ENCODE assay signal across 19 mouse cellular contexts in genomic region chr7:68074748-68075147, GRCm38 (mm10).
DNase-seq lines count a peak whose midpoint lies in the region; ATAC-seq and TF ChIP-seq lines count a peak whose summit lies in the region.
"Had no signal": no experiment of that assay in that cellular context is flagged by ENCODE, and none has a peak within 500 bp of the region (broad histone marks: within the 10 kb centered on the region; RNA-seq: fewer than 3 reads in every experiment).

No protein-coding gene starts in this region.

- no peaks in the 10 kb centered on the region for H3K27me3 ChIP-seq in heart, embryonic 11.5 days (ENCODE audit: control insufficient read depth, insufficient read depth, low read length)
- no peaks in the 10 kb centered on the region for H3K27me3 ChIP-seq in heart, embryonic 16.5 days (ENCODE audit: control insufficient read depth, insufficient read depth, low read length)
- H3K27me3 ChIP-seq in kidney, postnatal 0 days (ENCODE audit: insufficient read depth, low read length): no peaks in the 10 kb centered on the region
- no peaks in the 10 kb centered on the region for H3K27me3 ChIP-seq in lung, postnatal 0 days (replicated peaks; ENCODE audit: insufficient read depth, low read length)
- H3K27me3 ChIP-seq: embryonic facial prominence, embryonic 15.5 days; intestine, embryonic 15.5 days had no signal

- H3K9ac ChIP-seq in heart, embryonic 11.5 days (ENCODE audit: low read depth, low read length): no peak overlapping the region; the same call in 1 of the 2 replicates
- H3K9ac ChIP-seq in heart, embryonic 16.5 days (ENCODE audit: low read length): no peak overlapping the region
- H3K9ac ChIP-seq in kidney, postnatal 0 days (ENCODE audit: low read depth, low read length): no peak overlapping the region
- H3K9ac ChIP-seq in lung, postnatal 0 days (replicated peaks; ENCODE audit: low read depth): no peak overlapping the region
- H3K9ac ChIP-seq: embryonic facial prominence, embryonic 15.5 days; hindbrain, embryonic 14.5 days; intestine, embryonic 15.5 days had no signal

- no peaks in the 10 kb centered on the region for H3K36me3 ChIP-seq in heart, embryonic 11.5 days (ENCODE audit: control insufficient read depth, insufficient read depth, low read length)
- no peaks in the 10 kb centered on the region for H3K36me3 ChIP-seq in heart, embryonic 16.5 days (ENCODE audit: control insufficient read depth, insufficient read depth)
- H3K36me3 ChIP-seq in kidney, postnatal 0 days (ENCODE audit: insufficient read depth, low read length): no peaks in the 10 kb centered on the region
- H3K36me3 ChIP-seq in lung, postnatal 0 days (ENCODE audit: insufficient read depth, low read length): no peaks in the 10 kb centered on the region; the same call in 1 of the 2 replicates
- H3K36me3 ChIP-seq: embryonic facial prominence, embryonic 15.5 days; forebrain, embryonic 10.5 days; intestine, embryonic 15.5 days had no signal

- TF ChIP-seq CTCF in kidney, postnatal 0 days (IDR thresholded peaks at IDR 0.05; ENCODE audit: low read depth): no peak
- TF ChIP-seq CTCF in lung, postnatal 0 days (IDR thresholded peaks at IDR 0.05): no peak

- no peak for ATAC-seq in heart, embryonic 11.5 days (replicated peaks; ENCODE audit: insufficient number of reproducible peaks, low FRiP score, low TSS enrichment)
- ATAC-seq in heart, embryonic 16.5 days (replicated peaks; ENCODE audit: extremely low read depth, insufficient read depth, low FRiP score): no peak
- no peak for ATAC-seq in kidney, postnatal 0 days (replicated peaks; ENCODE audit: low FRiP score, low read depth)
- peak; percentile 28; the same call in 1 of the 2 replicates for ATAC-seq in lung, postnatal 0 days
- ATAC-seq: forebrain, embryonic 14.5 days; intestine, embryonic 15.5 days had no signal

- WGBS in heart, embryonic 11.5 days (ENCODE audit: insufficient replicate concordance): 75% methylated on average over 11 of the region's 11 CpGs
- WGBS in heart, embryonic 16.5 days: 71% methylated on average over 11 of the region's 11 CpGs
- 90% methylated on average over 11 of the region's 11 CpGs for WGBS in kidney, postnatal 0 days
- WGBS in lung, postnatal 0 days: 49% methylated on average over 11 of the region's 11 CpGs

- no peak for DNase-seq in heart, postnatal 4 days
- DNase-seq in heart, adult 11 months: no peak
- DNase-seq in kidney, postnatal 0 days (ENCODE audit: low spot score): no peak
- DNase-seq in kidney, adult 9 months: no peak
- no peak for DNase-seq in lung, postnatal 0 days (ENCODE audit: low spot score)
- no peak for DNase-seq in lung, postnatal 36 days
- DNase-seq: adrenal gland, postnatal 10 days; embryo, embryonic 11 days; gastrocnemius, adult 2 months; gastrocnemius, postnatal 25 days; heart, postnatal 36 days had no signal

- peak overlapping the region; percentile 19; the same call in 1 of the 2 replicates for H3K4me2 ChIP-seq in heart, embryonic 11.5 days
- no peak overlapping the region for H3K4me2 ChIP-seq in heart, embryonic 16.5 days (ENCODE audit: low read depth, low read length)
- no peak overlapping the region for H3K4me2 ChIP-seq in kidney, postnatal 0 days (ENCODE audit: low read length)
- H3K4me2 ChIP-seq in lung, postnatal 0 days (replicated peaks; ENCODE audit: low read depth, low read length): 0 out of 2 replicates have a peak overlapping the region, but pooled peaks have one; percentile 14
- H3K4me2 ChIP-seq: embryonic facial prominence, embryonic 15.5 days; hindbrain, embryonic 14.5 days; intestine, embryonic 15.5 days had no signal

- H3K27ac ChIP-seq in heart, embryonic 11.5 days (ENCODE audit: low read depth, low read length): 0 out of 2 replicates have a peak overlapping the region, but pooled peaks have one; percentile 3
- peak overlapping the region; percentile 42; the same call in 1 of the 2 replicates for H3K27ac ChIP-seq in heart, embryonic 16.5 days (ENCODE audit: low read length)
- peak overlapping the region; percentile 86 for H3K27ac ChIP-seq in kidney, postnatal 0 days
- peak overlapping the region; percentile 26; the same call in 1 of the 2 replicates for H3K27ac ChIP-seq in lung, postnatal 0 days (ENCODE audit: low read length)
- H3K27ac ChIP-seq: embryonic facial prominence, embryonic 15.5 days; forebrain, embryonic 10.5 days; gastrocnemius, adult 2 months; hindbrain, embryonic 14.5 days; intestine, embryonic 15.5 days had no signal

- H3K4me3 ChIP-seq in heart, embryonic 11.5 days (ENCODE audit: low read depth, low read length): no peak overlapping the region
- H3K4me3 ChIP-seq in heart, embryonic 16.5 days (ENCODE audit: low read length): no peak overlapping the region
- H3K4me3 ChIP-seq in kidney, postnatal 0 days (replicated peaks; ENCODE audit: low read depth, low read length): no peak overlapping the region
- no peak overlapping the region for H3K4me3 ChIP-seq in lung, postnatal 0 days (ENCODE audit: low read depth, low read length)
- H3K4me3 ChIP-seq: embryonic facial prominence, embryonic 15.5 days; erythroblast, embryonic 14.5 days; forebrain, embryonic 10.5 days; gastrocnemius, adult 2 months; intestine, embryonic 15.5 days had no signal

- TF ChIP-seq EP300 in lung, postnatal 0 days (IDR thresholded peaks at IDR 0.05): peak; percentile 82

- peaks cover 73% of the 10 kb centered on the region for H3K4me1 ChIP-seq in heart, embryonic 11.5 days (ENCODE audit: control insufficient read depth, insufficient read depth, low read length)
- peaks cover 76% of the 10 kb centered on the region for H3K4me1 ChIP-seq in heart, embryonic 16.5 days (ENCODE audit: control insufficient read depth, insufficient read depth, low read length)
- peaks cover 24% of the 10 kb centered on the region; the same call in 1 of the 2 replicates for H3K4me1 ChIP-seq in kidney, postnatal 0 days (replicated peaks; ENCODE audit: insufficient read depth, low read length)
- peaks cover 14% of the 10 kb centered on the region; the same call in 1 of the 2 replicates for H3K4me1 ChIP-seq in lung, postnatal 0 days (ENCODE audit: insufficient read depth, low read depth, low read length)

- H3K9me3 ChIP-seq in heart, embryonic 11.5 days (replicated peaks; ENCODE audit: control insufficient read depth, low read length): no peaks in the 10 kb centered on the region
- H3K9me3 ChIP-seq in heart, embryonic 16.5 days (replicated peaks; ENCODE audit: control insufficient read depth, low read length): no peaks in the 10 kb centered on the region
- no peaks in the 10 kb centered on the region for H3K9me3 ChIP-seq in kidney, postnatal 0 days (replicated peaks; ENCODE audit: low read length)
- no peaks in the 10 kb centered on the region for H3K9me3 ChIP-seq in lung, postnatal 0 days (ENCODE audit: low read length)
- H3K9me3 ChIP-seq: embryonic facial prominence, embryonic 15.5 days; forebrain, embryonic 10.5 days; intestine, embryonic 15.5 days had no signal

Comparison
In these comparisons a context has a peak if more than half of its experiments do, and no peak if none do; other contexts are left out.
1. H3K4me2 ChIP-seq: peak in heart, embryonic 11.5 days (single experiment) and lung, postnatal 0 days (single experiment); none in heart, embryonic 16.5 days (single experiment) and kidney, postnatal 0 days (single experiment).
2. H3K27ac ChIP-seq: peak in every context shown above with its lines; median percentile 86 in kidney, postnatal 0 days; 42 in heart, embryonic 16.5 days; 26 in lung, postnatal 0 days; 3 in heart, embryonic 11.5 days.